Mouse (Mus musculus) heart, embryonic 12.5 days (tissue): ENCODE measurements around the gene Mcrip2. TPM values are rescaled to one million over a fixed set of nuclear protein-coding genes. Genes with fewer than 3 reads are reported as not detected.

Source experiments
- ATAC-seq: fragments of 200-750 bp; cut with Nextera tagmentation; 2 replicates; pipeline ENCODE4 v1.8.0; 2017; ENCODE audit warnings: moderate TSS enrichment, moderate library complexity; ENCODE audit not compliant: insufficient number of reproducible peaks, low FRiP score
- H3K27ac ChIP-seq: fragments of 300-500 bp; sonication (generic); 2 replicates; pipeline ENCODE4 v1.5.1; 2016; ENCODE audit warnings: mild to moderate bottlenecking, moderate library complexity; ENCODE audit not compliant: poor library complexity, severe bottlenecking
- H3K27me3 ChIP-seq: fragments of 300-500 bp; sonication (generic); replicated peaks from 2 replicates; pipeline ENCODE4 v1.6.1; 2016; ENCODE audit warnings: mild to moderate bottlenecking, moderate library complexity
- H3K36me3 ChIP-seq: fragments of 300-500 bp; sonication (generic); 2 replicates; pipeline ENCODE4 v1.6.1; 2016; ENCODE audit warnings: mild to moderate bottlenecking, moderate library complexity
- H3K4me1 ChIP-seq: fragments of 300-500 bp; sonication (generic); replicated peaks from 2 replicates; pipeline ENCODE4 v1.6.1; 2016; ENCODE audit warnings: mild to moderate bottlenecking
- H3K4me2 ChIP-seq: fragments of 300-500 bp; sonication (generic); 2 replicates; pipeline ENCODE4 v1.6.1; 2016; ENCODE audit warnings: mild to moderate bottlenecking, moderate library complexity
- H3K4me3 ChIP-seq: fragments of 300-500 bp; sonication (generic); 2 replicates; pipeline ENCODE4 v1.5.1; 2016; ENCODE audit warnings: mild to moderate bottlenecking
- H3K9ac ChIP-seq: fragments of 300-500 bp; sonication (generic); 2 replicates; pipeline ENCODE4 v1.6.1; 2016; ENCODE audit warnings: mild to moderate bottlenecking, moderate library complexity
- H3K9me3 ChIP-seq: fragments of 300-500 bp; sonication (generic); replicated peaks from 2 replicates; pipeline ENCODE4 v1.6.1; 2016; ENCODE audit warnings: mild to moderate bottlenecking, moderate library complexity
- WGBS: fragments of 180-500 bp; shearing (Covaris S2); methylation state at CpG from one replicate; pipeline ENCODE4 v1.1.7; 2016; 5-methylcytosine and 5-hydroxymethylcytosine counted together
- polyA plus RNA-seq: library from polyadenylated mRNA; unstranded; fragments of >200 nt; fragmentation: Nextera tagmentation; extraction: Ambion mirVana; gene quantifications from 2 replicates; pipeline ENCODE4 v1.2.1, GENCODE M21; 2016

Gene Mcrip2
- polyA plus RNA-seq, 1 experiment from 2014 or later, result 161 TPM

DNA sequence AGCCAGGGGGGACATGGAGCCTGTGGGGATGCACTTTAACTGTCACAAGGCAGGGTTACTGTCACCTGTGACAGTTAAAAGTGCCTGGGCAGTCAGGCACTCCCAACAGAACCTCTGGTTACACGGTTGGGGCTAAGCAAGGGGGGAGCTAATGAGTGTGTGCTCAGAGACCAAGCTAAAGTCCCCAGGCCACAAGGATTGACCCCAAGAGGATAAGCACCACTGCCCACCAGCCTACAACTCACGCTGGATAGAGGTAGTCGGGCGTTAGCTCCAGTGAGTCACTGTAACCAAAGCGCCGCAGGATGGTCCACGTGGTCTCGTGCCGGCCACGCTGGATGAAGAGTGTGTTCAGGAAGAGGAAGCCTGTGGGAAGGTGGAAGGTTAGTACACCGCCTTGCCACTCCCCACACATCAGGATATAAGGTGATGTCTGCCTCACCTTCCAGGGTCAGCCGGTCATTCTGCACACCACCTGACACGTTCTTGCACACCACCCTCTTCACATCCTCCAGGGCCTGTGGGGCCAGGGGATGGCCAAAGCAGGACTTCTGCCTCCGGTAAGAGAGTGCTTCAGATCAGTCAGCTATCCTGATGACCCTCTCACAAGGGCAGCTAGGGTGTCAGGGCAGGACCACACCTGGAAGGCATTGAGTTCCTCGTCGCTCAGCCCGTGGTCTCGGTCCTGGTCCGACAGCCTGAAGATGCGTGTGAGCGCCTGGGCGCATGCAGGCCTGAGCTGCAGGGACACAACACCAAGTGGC is 27.3 kb downstream of the Mcrip2 start, which contains the start of gene Gm20683:
Gm20683 (minus strand) TSS at position 647 of the 764 bp plus-strand sequence.
- no peak within 1 kb of the TSS for H3K4me3 ChIP-seq
- H3K27me3 ChIP-seq, result no peaks in the 10 kb centered on the region
- WGBS, result 92% methylated on average over 22 of the region's 22 CpGs
- no peaks in the 10 kb centered on the region for H3K9me3 ChIP-seq
- no peak for ATAC-seq
- no peak within 1 kb of the TSS for H3K27ac ChIP-seq
- H3K4me1 ChIP-seq, result peaks cover 36% of the 10 kb centered on the region
- no peak within 1 kb of the TSS for H3K9ac ChIP-seq
- no peak within 1 kb of the TSS for H3K4me2 ChIP-seq
- H3K36me3 ChIP-seq, result peaks cover 63% of the 10 kb centered on the region

DNA sequence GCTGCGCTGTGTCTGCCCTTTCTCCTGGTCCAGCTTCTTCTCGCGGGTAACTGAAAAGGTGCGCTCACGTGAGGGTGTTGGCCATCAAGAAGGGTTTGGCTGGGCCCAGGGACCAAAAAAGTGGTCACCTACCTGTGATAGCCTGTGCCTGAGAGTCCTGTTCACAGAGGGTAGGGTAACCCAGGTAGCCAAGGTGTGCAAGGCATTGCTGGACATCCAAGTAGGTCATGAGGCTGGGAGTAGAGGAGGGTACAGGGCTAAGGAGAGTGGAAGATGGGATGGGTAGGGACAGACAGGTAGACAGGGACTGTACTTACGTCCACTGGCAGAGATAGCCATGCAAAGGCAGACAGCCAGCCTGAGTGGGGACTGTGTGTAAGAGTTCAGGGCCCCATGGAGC is 28.0 kb downstream of the Mcrip2 start:
- Histone ChIP-seq H3K4me2 (no peak overlapping the region), H3K27me3 (no peaks in the 10 kb centered on the region), H3K36me3 (peaks cover 59% of the 10 kb centered on the region), H3K9me3 (no peaks in the 10 kb centered on the region), H3K4me3 (no peak overlapping the region), H3K4me1 (peaks cover 43% of the 10 kb centered on the region), H3K9ac (no peak overlapping the region), H3K27ac (no peak overlapping the region)
- no peak for ATAC-seq
- WGBS, result 92% methylated on average over 6 of the region's 6 CpGs

DNA sequence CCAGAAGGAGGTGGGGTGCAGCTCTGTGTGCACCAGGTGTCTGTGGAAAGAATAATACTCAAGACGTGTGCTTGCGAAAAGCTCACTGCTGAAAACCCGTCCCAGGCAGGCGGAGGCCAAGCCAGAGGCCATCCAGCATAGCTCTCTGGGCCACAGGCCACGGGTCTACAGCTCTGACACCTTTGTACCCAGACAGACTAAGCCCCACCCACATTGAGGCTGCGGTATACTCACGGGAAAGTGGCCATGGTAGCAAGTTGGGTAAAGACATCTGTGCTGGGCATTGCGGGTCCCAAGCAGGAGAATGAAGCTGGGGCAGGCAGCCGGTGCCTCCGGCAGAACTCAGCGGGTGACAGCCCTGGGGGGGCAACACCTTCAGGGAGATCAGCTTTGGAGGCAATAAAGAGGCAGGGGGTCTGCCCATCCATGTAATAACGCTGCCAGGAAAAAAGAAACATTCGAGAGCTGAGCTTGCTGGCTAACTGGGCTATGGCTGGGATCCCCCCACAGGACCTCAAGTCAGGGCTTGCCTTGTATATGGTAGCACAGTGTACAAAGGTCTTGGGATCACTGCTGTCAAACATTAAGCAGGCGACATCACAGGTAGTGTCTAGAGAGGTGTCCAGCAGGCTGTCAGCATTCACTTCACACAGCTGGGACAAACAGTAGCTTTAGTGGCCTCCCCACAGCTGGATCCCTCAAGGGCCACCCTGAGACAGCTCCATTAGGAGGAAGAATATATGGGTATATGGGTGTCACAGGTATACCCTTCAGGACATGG is 28.9 kb downstream of the Mcrip2 start:
- H3K27me3 ChIP-seq, result no peaks in the 10 kb centered on the region
- no peak overlapping the region for H3K4me3 ChIP-seq
- H3K4me1 ChIP-seq, result peaks cover 48% of the 10 kb centered on the region
- no peak overlapping the region for H3K9ac ChIP-seq
- no peak for ATAC-seq
- no peak overlapping the region for H3K27ac ChIP-seq
- no peak overlapping the region for H3K4me2 ChIP-seq
- WGBS, result 86% methylated on average over 14 of the region's 14 CpGs
- peaks cover 64% of the 10 kb centered on the region for H3K36me3 ChIP-seq
- H3K9me3 ChIP-seq, result no peaks in the 10 kb centered on the region

DNA sequence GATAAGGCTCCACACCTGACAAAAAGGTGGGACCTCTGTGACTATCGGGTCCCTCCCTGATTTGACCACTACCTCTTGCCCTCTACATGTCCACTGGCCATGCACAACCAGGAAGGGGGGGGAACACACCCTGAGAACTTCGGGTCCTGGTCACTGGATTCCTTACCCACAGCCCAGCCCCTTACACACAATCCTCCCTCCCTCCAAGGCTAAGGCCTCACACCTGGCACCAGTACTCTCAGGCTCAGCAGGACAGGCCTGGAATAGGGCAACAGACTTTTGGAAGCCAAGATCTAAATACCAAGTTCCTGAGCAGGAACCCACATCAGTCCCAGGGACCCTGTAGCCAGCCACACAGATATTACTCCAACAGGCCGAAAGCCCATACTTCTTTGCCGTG is 29.7 kb downstream of the Mcrip2 start:
- Histone ChIP-seq H3K27ac (no peak overlapping the region), H3K4me1 (peaks cover 55% of the 10 kb centered on the region), H3K9me3 (no peaks in the 10 kb centered on the region), H3K9ac (no peak overlapping the region), H3K4me3 (no peak overlapping the region), H3K27me3 (no peaks in the 10 kb centered on the region), H3K4me2 (no peak overlapping the region), H3K36me3 (peaks cover 64% of the 10 kb centered on the region)
- WGBS, result 86% methylated on average over 4 of the region's 4 CpGs
- ATAC-seq, result no peak

DNA sequence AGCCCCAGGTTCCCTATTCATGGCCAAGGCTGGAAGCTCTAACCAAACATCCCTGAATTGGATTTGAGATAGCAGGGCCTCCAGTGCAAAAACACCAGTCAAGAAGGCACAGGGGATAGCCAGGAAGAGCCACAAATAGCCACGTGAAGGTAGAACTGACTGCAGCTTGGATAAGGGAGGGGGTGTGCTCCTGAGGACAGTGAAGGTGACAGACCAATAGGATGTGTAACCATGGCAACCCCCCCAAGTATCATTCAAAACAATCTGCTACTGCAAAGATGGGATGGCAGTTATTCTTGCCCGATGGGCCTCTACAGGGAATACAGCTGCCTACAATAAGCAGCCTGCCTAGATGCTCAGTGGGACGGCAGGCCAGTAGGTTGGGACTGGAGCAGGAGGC is 31.0 kb downstream of the Mcrip2 start:
- WGBS, result 32% methylated on average over 3 of the region's 3 CpGs
- Histone ChIP-seq H3K4me2 (peak overlapping the region; percentile 94), H3K36me3 (peaks cover 60% of the 10 kb centered on the region), H3K4me3 (peak overlapping the region; percentile 46; the same call in 1 of the 2 replicates), H3K9ac (peak overlapping the region; percentile 72; the same call in 1 of the 2 replicates), H3K9me3 (no peaks in the 10 kb centered on the region), H3K27me3 (no peaks in the 10 kb centered on the region), H3K4me1 (peaks cover 49% of the 10 kb centered on the region), H3K27ac (peak overlapping the region; percentile 71)
- ATAC-seq, result no peak

DNA sequence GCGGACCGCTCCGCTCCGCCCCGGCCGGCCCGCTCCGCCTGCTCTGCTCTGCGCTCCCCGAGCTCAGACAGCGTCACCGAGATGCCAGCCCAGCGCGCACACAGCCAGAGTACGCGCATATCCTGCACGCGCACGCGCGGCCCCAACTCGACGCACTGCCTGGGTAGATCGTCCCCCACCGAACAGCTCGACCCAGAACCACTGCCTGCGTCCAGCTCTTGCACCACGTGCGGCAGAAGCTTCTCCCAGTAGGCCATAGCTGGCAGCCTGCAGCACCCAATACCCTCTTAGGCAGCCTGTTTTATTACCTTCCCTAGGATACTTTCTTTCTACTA is 31.5 kb downstream of the Mcrip2 start, which contains the start of gene Rhbdl1:
Rhbdl1 (minus strand) TSS at position 220 of the 335 bp plus-strand sequence.
- H3K4me1 ChIP-seq, result peaks cover 49% of the 10 kb centered on the region
- H3K4me2 ChIP-seq, result peak within 1 kb of the TSS; percentile 94
- no peaks in the 10 kb centered on the region for H3K27me3 ChIP-seq
- peak within 1 kb of the TSS; percentile 72 for H3K9ac ChIP-seq
- peak within 1 kb of the TSS; percentile 71 for H3K27ac ChIP-seq
- H3K36me3 ChIP-seq, result peaks cover 55% of the 10 kb centered on the region
- peak; percentile 10; the same call in 1 of the 2 replicates for ATAC-seq
- no peaks in the 10 kb centered on the region for H3K9me3 ChIP-seq
- WGBS, result 3% methylated on average over 29 of the region's 29 CpGs
- peak within 1 kb of the TSS; percentile 46 for H3K4me3 ChIP-seq

DNA sequence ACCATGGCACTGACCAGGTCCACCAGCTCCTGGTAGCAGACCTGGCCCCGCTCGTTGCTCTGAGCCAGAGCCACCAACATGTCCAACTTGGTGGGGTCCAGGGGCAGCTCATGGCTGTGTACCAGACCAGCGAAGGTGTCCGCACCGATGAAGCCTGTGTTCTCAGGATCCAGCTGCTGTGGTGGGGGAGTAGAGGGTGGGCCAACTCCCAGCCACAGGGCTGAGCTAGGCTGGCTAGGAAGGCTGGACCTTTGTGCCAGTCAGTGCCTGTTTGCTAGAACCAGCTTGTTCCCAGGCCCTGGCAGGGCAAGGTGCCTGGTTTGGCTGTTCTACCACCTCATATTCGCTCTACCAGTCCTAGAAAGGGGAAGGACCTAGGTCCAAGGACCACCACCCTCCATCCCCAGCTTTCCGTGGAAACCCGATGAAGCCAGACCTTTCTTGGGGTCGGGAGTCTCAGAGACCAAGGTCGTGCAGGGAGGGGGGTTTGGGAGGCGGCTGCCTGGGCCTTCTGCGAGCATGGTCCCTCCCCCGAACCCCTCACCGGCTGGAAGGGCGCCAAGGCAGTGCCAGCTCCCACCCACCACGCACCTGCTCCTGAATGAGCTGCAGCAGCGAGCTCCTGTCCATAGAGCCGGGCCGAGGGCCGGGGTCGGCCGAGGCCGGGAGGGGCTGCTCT is 32.0 kb downstream of the Mcrip2 start:
- H3K36me3 ChIP-seq, result peaks cover 53% of the 10 kb centered on the region
- peaks cover 54% of the 10 kb centered on the region for H3K4me1 ChIP-seq
- peak overlapping the region; percentile 46 for H3K4me3 ChIP-seq
- ATAC-seq, result no peak
- H3K9ac ChIP-seq, result peak overlapping the region; percentile 72
- H3K27me3 ChIP-seq, result no peaks in the 10 kb centered on the region
- H3K27ac ChIP-seq, result peak overlapping the region; percentile 71
- peak overlapping the region; percentile 94 for H3K4me2 ChIP-seq
- no peaks in the 10 kb centered on the region for H3K9me3 ChIP-seq
- whole genome bisulfite sequencing, result 23% methylated on average over 23 of the region's 23 CpGs

DNA sequence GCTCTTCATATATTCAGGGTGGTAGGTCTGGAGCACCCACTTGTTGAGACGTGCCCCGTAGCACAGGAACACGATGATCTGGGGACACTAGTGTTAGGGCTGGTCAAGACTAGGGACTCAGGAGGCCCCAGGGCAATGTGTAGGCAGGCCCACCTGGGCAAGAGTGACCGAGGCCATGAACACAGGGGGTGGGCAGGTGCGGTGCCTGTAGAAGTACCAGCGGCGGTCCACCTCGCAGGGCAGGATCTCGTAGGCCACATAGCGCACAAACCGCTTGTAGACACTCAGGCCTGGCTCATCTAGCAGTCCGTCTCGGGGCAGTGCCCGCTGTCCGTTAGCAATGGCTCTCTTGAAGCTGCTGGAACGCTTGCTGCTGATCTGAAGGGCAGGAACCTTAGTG is 32.7 kb downstream of the Mcrip2 start:
- Histone ChIP-seq H3K4me3 (0 out of 2 replicates have a peak overlapping the region, but pooled peaks have one; percentile 46), H3K27ac (no peak overlapping the region), H3K9me3 (no peaks in the 10 kb centered on the region), H3K27me3 (no peaks in the 10 kb centered on the region), H3K9ac (peak overlapping the region; percentile 72), H3K36me3 (peaks cover 53% of the 10 kb centered on the region), H3K4me1 (peaks cover 62% of the 10 kb centered on the region), H3K4me2 (peak overlapping the region; percentile 94)
- no peak for ATAC-seq
- 95% methylated on average over 16 of the region's 16 CpGs for WGBS

DNA sequence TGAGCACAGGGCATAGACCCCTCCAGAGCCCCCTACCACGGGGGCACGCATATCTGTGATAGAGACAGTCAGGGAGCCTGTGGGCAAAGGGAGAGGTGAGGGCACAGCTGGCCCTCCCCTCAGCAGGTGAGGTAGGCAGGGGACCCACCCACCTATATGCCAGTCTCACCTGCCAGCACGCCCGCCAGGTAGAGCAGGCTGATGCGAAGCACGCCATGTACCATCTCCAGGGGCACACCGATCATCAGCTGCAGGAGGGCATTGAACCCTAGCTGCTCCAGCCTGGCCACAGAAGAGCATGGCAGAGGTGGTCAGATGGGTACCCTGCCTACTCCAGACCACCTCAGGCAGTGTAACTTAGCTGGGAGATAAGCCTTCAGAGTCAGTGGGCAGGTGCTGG is 33.3 kb downstream of the Mcrip2 start:
- ATAC-seq, result no peak
- Histone ChIP-seq H3K4me1 (peaks cover 67% of the 10 kb centered on the region), H3K4me3 (peak overlapping the region; percentile 71; the same call in 1 of the 2 replicates), H3K36me3 (peaks cover 53% of the 10 kb centered on the region), H3K27me3 (no peaks in the 10 kb centered on the region), H3K27ac (no peak overlapping the region), H3K4me2 (peak overlapping the region; percentile 94), H3K9me3 (no peaks in the 10 kb centered on the region), H3K9ac (peak overlapping the region; percentile 81; the same call in 1 of the 2 replicates)
- 92% methylated on average over 7 of the region's 7 CpGs for WGBS

DNA sequence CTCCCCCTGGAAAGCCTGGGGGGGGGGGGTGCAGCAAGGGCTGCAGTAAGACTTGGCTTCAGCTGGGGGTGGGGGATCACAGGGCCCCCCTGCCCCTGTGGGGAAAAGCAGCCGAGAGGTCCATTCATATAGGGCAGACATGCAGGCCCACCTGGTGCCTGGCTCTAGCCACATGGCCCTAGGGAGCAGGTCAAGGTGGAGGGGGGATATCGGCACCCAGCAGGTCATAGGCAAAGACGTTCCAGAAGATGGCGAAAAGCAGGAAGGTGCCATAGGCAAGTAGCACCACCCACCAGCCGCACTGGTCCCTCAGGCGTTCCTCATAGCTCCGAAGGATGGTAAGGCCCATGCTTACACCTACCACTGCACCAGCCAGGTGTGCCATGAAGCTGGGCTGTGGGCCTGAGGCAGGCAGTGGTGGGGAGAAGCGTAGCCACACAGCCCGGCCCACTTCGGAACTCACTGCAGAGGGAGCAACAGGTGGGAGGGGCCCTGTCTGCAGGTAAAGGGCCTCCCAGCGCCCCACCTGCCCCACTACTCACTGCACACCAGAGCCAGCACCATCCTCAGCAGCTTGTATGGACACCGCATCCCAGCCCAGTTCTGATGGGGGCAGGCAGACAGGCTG is 33.9 kb downstream of the Mcrip2 start:
- Histone ChIP-seq H3K9ac (peak overlapping the region; percentile 81), H3K27me3 (no peaks in the 10 kb centered on the region), H3K9me3 (no peaks in the 10 kb centered on the region), H3K4me1 (peaks cover 73% of the 10 kb centered on the region), H3K4me3 (peak overlapping the region; percentile 71), H3K36me3 (peaks cover 53% of the 10 kb centered on the region), H3K27ac (peak overlapping the region; percentile 98), H3K4me2 (peak overlapping the region; percentile 94)
- ATAC-seq, result no peak
- 90% methylated on average over 12 of the region's 12 CpGs for WGBS
